In genomic region chr7:16950861-16951635, GRCm38 (mm10) we compare ENCODE assay signal across 8 mouse cellular contexts. TPM values are rescaled to one million over a fixed set of nuclear protein-coding genes. Genes with fewer than 3 reads are reported as not detected.
DNase-seq lines count a peak whose midpoint lies in the region; ATAC-seq and TF ChIP-seq lines count a peak whose summit lies in the region.

No protein-coding gene starts in this region.

- no peaks in the 10 kb centered on the region for H3K36me3 ChIP-seq in CH12.LX (replicated peaks in 1 of 2; ENCODE audit: control insufficient read depth in 1 of 2, insufficient read depth in 1 of 2, low read length in 1 of 2)
- H3K36me3 ChIP-seq in forebrain, embryonic 13.5 days (ENCODE audit: poor library complexity, severe bottlenecking), result no peaks in the 10 kb centered on the region

- peak; percentile 61 for ATAC-seq in forebrain, embryonic 13.5 days
- ATAC-seq in neutrophil, adult 5-6 weeks (ENCODE audit: extremely low read depth, insufficient number of reproducible peaks, low FRiP score, poor library complexity, severe bottlenecking), result peak; percentile 82

- in situ Hi-C loops in CH12.LX (cut with MboI; ENCODE audit: low pct_ligation_motif_present, low pct_unique_long_range_greater_than_20kb, low sequenced_read_pairs), result loop anchor here (5.0 kb wide), 2 partner anchors 46 to 116 kb away; no protein-coding TSS in a partner anchor

- H3K9ac ChIP-seq in CH12.LX (ENCODE audit: insufficient read depth, low read depth), result peak overlapping the region; percentile 54; the same call in 1 of the 2 replicates
- H3K9ac ChIP-seq in forebrain, embryonic 13.5 days, result no peak overlapping the region

- peak; percentile 93 for DNase-seq in CH12.LX (ENCODE audit: extremely low read depth)
- peak; percentile 78 for DNase-seq in c-Kit-positive CD71-negative TER-119-negative erythroid progenitor cells, embryonic 14.5 days (ENCODE audit: low read depth)
- peak; percentile 85 to 90 for DNase-seq in heart, postnatal 10 days
- peak; percentile 87 to 89 for DNase-seq in kidney, postnatal 4 days
- peak; percentile 54 for DNase-seq in lung, adult 2 months
- DNase-seq in testis, postnatal 14 days (ENCODE audit: low spot score), result peak; percentile 51

- peak overlapping the region; percentile 82 for H3K4me2 ChIP-seq in CH12.LX (ENCODE audit: insufficient read depth, low read depth, poor library complexity, severe bottlenecking)
- H3K4me2 ChIP-seq in forebrain, embryonic 13.5 days, result peak overlapping the region; percentile 24; the same call in 1 of the 2 replicates

- H3K9me3 ChIP-seq in CH12.LX (replicated peaks; ENCODE audit: low read length), result no peaks in the 10 kb centered on the region
- H3K9me3 ChIP-seq in forebrain, embryonic 13.5 days (replicated peaks), result no peaks in the 10 kb centered on the region; the same call in 1 of the 2 replicates

- peak overlapping the region; percentile 43; the same call in 1 of the 2 replicates for H3K27ac ChIP-seq in CH12.LX (ENCODE audit: insufficient read depth, low read depth)
- peak overlapping the region; percentile 66; the same call in 1 of the 2 replicates for H3K27ac ChIP-seq in forebrain, embryonic 13.5 days

- dilution Hi-C loops in CH12.LX (cut with MboI; ENCODE audit: extremely low pct_ligation_motif_present, extremely low pct_unique_long_range_greater_than_20kb, low sequenced_read_pairs), result no loop called here

- TF ChIP-seq POLR2A in CH12.LX (IDR thresholded peaks at IDR 0.05; ENCODE audit: low read depth, low read length), result peak; percentile 32; the same call in 1 of the 2 replicates
- no peak for TF ChIP-seq POLR2A in lung, adult 2 months (IDR thresholded peaks at IDR 0.05; ENCODE audit: borderline replicate concordance, extremely low read depth, low read depth, low read length)

- TF ChIP-seq RAD21 in CH12.LX (IDR thresholded peaks at IDR 0.05; ENCODE audit: low read depth, low read length), result peak; percentile 81

- TF ChIP-seq EP300 in CH12.LX (IDR thresholded peaks at IDR 0.05; ENCODE audit: low read length), result no peak

- H3K27me3 ChIP-seq in CH12.LX (replicated peaks), result peaks cover 18% of the 10 kb centered on the region
- peaks cover 34% of the 10 kb centered on the region for H3K27me3 ChIP-seq in forebrain, embryonic 13.5 days

- 26% methylated on average over 18 of the region's 18 CpGs for WGBS in forebrain, embryonic 13.5 days
- WGBS in lung, adult 2 months, result 19% methylated on average over 18 of the region's 18 CpGs

- peak overlapping the region; percentile 49 to 53 (median 50) for H3K4me3 ChIP-seq in CH12.LX (replicated peaks in 1 of 3; ENCODE audit: low read depth in 2 of 3, low read length in 2 of 3, poor library complexity in 1 of 3)
- H3K4me3 ChIP-seq in forebrain, embryonic 13.5 days, result no peak overlapping the region
- H3K4me3 ChIP-seq in lung, adult 2 months (replicated peaks; ENCODE audit: extremely low read depth, low read depth, low read length), result no peak overlapping the region

- peak; percentile 50 to 94 for TF ChIP-seq CTCF in CH12.LX (conservative IDR thresholded peaks at IDR 0.05 in 1 of 2, IDR thresholded peaks at IDR 0.05 in 1 of 2; ENCODE audit: low read depth in 2 of 2, low read length in 2 of 2)
- peak; percentile 84 for TF ChIP-seq CTCF in lung, adult 2 months (IDR thresholded peaks at IDR 0.05; ENCODE audit: insufficient read depth, low read length)

- intact Hi-C loops in heart, postnatal 10 days (cut with DNase I), result loop anchor here (1.0 to 2.0 kb wide), 4 partner anchors 19 to 115 kb away; no protein-coding TSS in a partner anchor

- H3K79me2 ChIP-seq in CH12.LX (replicated peaks; ENCODE audit: control insufficient read depth, extremely low read depth, insufficient read depth, poor library complexity, severe bottlenecking), result no peaks in the 10 kb centered on the region

- peaks cover 0 to 12% of the 10 kb centered on the region in 2 experiments; a peak in 2 of 4 replicates for H3K4me1 ChIP-seq in CH12.LX (ENCODE audit: control insufficient read depth in 1 of 2, insufficient read depth in 2 of 2)
- H3K4me1 ChIP-seq in forebrain, embryonic 13.5 days, result peaks cover 50% of the 10 kb centered on the region
- H3K4me1 ChIP-seq in lung, adult 2 months (ENCODE audit: control insufficient read depth, insufficient read depth, low read length), result peaks cover 2% of the 10 kb centered on the region; the same call in 1 of the 2 replicates

TF ChIP-seq in CH12.LX, 34 proteins besides CTCF, POLR2A, EP300 and RAD21 (continues in another document):
- TF ChIP-seq JUN (IDR thresholded peaks at IDR 0.05; ENCODE audit: insufficient read depth, low read depth, low read length), result peak; percentile 93
- TF ChIP-seq BHLHE40 (IDR thresholded peaks at IDR 0.05; ENCODE audit: low read depth, low read length), result peak; percentile 30; the same call in 1 of the 2 replicates
- TF ChIP-seq IRF4 (IDR thresholded peaks at IDR 0.05; ENCODE audit: low read depth, low read length), result peak; percentile 22; the same call in 1 of the 2 replicates
- TF ChIP-seq CHD1 (IDR thresholded peaks at IDR 0.05; ENCODE audit: low read depth, low read length), result no peak
- TF ChIP-seq ELF1 (IDR thresholded peaks at IDR 0.05; ENCODE audit: low read depth, low read length), result peak; percentile 92
- TF ChIP-seq MYC (IDR thresholded peaks at IDR 0.05; ENCODE audit: low read depth, low read length), result peak; percentile 63; the same call in 1 of the 2 replicates
- no peak for TF ChIP-seq MAZ (IDR thresholded peaks at IDR 0.05; ENCODE audit: low read depth, low read length)
- TF ChIP-seq ZNF384 (IDR thresholded peaks at IDR 0.05; ENCODE audit: low read depth, low read length), result no peak
- TF ChIP-seq CHD2 (IDR thresholded peaks at IDR 0.05; ENCODE audit: low read length), result no peak
- peak; percentile 91 for TF ChIP-seq JUND (conservative IDR thresholded peaks at IDR 0.05; ENCODE audit: low read depth, low read length)
- no peak for TF ChIP-seq MXI1 (IDR thresholded peaks at IDR 0.05; ENCODE audit: low read depth, low read length)
- TF ChIP-seq UBTF (IDR thresholded peaks at IDR 0.05; ENCODE audit: low read depth, low read length), result no peak
- no peak for TF ChIP-seq ETS1 (conservative IDR thresholded peaks at IDR 0.05; ENCODE audit: low read depth, low read length)
- no peak; the same call in 1 of the 2 replicates for TF ChIP-seq RCOR1 (conservative IDR thresholded peaks at IDR 0.05; ENCODE audit: low read depth, low read length)
- peak; percentile 34; the same call in 1 of the 2 replicates for TF ChIP-seq MEF2A (IDR thresholded peaks at IDR 0.05; ENCODE audit: borderline replicate concordance, low read depth, low read length)
- TF ChIP-seq ZMIZ1 (IDR thresholded peaks at IDR 0.05; ENCODE audit: low read depth, low read length), result no peak
- TF ChIP-seq SIN3A (IDR thresholded peaks at IDR 0.05; ENCODE audit: low read length), result 0 out of 2 replicates have a peak, but pooled peaks have one; percentile 6
- TF ChIP-seq NELFE (IDR thresholded peaks at IDR 0.05; ENCODE audit: low read depth, low read length), result no peak
- no peak for TF ChIP-seq PAX5 (IDR thresholded peaks at IDR 0.05; ENCODE audit: low read length)
- 0 out of 2 replicates have a peak, but pooled peaks have one; percentile 7 for TF ChIP-seq TBP (conservative IDR thresholded peaks at IDR 0.05; ENCODE audit: low read depth, low read length)
- TF ChIP-seq KAT2A (IDR thresholded peaks at IDR 0.05; ENCODE audit: insufficient replicate concordance, low read length), result no peak
- no peak for TF ChIP-seq ZKSCAN1 (IDR thresholded peaks at IDR 0.05; ENCODE audit: borderline replicate concordance, low read depth, low read length)
- TF ChIP-seq HCFC1 (IDR thresholded peaks at IDR 0.05; ENCODE audit: low read depth, low read length), result peak; percentile 54; the same call in 1 of the 2 replicates

RNA-seq across cellular contexts. Expression of gene Pnmal2, which starts 6.6 kb away (rescaled TPM):
- total RNA-seq in CH12.LX (2012; rRNA removed) (0.21 and 0.38 TPM in 2 replicates), CH12.LX (2014; rRNA removed) (not detected in 2 replicates)
- 0.09 TPM in 1 of 2 replicates, not detected in the other for polyA plus RNA-seq in CH12.LX (2012; ENCODE audit: insufficient read length, low read depth)
- polyA plus RNA-seq in forebrain, embryonic 13.5 days (2015; fragmentation: Nextera tagmentation; extraction: Ambion mirVana), result 59.5 and 78.0 TPM in 2 replicates
- 1 to 10 TPM; 5.0 to 5.2 TPM for total RNA-seq in heart, postnatal 10 days (2021)
- polyA plus RNA-seq in lung, adult 2 months (2012; rRNA removed), result 2.0 and 3.2 TPM in 2 replicates
- total RNA-seq in neutrophil, adult 5-6 weeks (2017), result not detected in 2 replicates

RNA-seq across cellular contexts. Expression of gene Pnmal1, which starts 8.4 kb away (rescaled TPM):
- total RNA-seq in CH12.LX (2012; rRNA removed), result 0.13 TPM in 2 replicates
- total RNA-seq in CH12.LX (2014; rRNA removed), result not detected in 2 replicates
- polyA plus RNA-seq in CH12.LX (2012; ENCODE audit: insufficient read length, low read depth), result 0.07 and 0.08 TPM in 2 replicates
- polyA plus RNA-seq in forebrain, embryonic 13.5 days (2015; fragmentation: Nextera tagmentation; extraction: Ambion mirVana), result 37.0 and 40.8 TPM in 2 replicates
- total RNA-seq in heart, postnatal 10 days (2021), result not detected
- not detected in 2 replicates for polyA plus RNA-seq in lung, adult 2 months (2012; rRNA removed)
- total RNA-seq in neutrophil, adult 5-6 weeks (2017), result 0.12 TPM in 1 of 2 replicates, not detected in the other

RNA-seq across cellular contexts. Expression of gene Calm3, which starts 27.1 kb away (rescaled TPM):
- 312 and 326 TPM in 2 replicates for total RNA-seq in CH12.LX (2012; rRNA removed)
- total RNA-seq in CH12.LX (2014; rRNA removed), result 277 and 294 TPM in 2 replicates
- polyA plus RNA-seq in CH12.LX (2012; ENCODE audit: insufficient read length, low read depth), result 623 and 775 TPM in 2 replicates
- 271 and 296 TPM in 2 replicates for polyA plus RNA-seq in forebrain, embryonic 13.5 days (2015; fragmentation: Nextera tagmentation; extraction: Ambion mirVana)
- total RNA-seq in heart, postnatal 10 days (2021), result 100 to 1,000 TPM; 252 to 262 TPM
- polyA plus RNA-seq in lung, adult 2 months (2012; rRNA removed), result 279 and 310 TPM in 2 replicates
- total RNA-seq in neutrophil, adult 5-6 weeks (2017), result 230 and 273 TPM in 2 replicates

RNA-seq across cellular contexts. Expression of gene Gm42372, which starts 31.8 kb away (rescaled TPM):
- total RNA-seq in CH12.LX (2012; rRNA removed) (0.25 and 0.47 TPM in 2 replicates), CH12.LX (2014; rRNA removed) (0.15 and 0.16 TPM in 2 replicates)
- polyA plus RNA-seq in CH12.LX (2012; ENCODE audit: insufficient read length, low read depth), result 0.61 and 0.90 TPM in 2 replicates
- 2.5 and 3.0 TPM in 2 replicates for polyA plus RNA-seq in forebrain, embryonic 13.5 days (2015; fragmentation: Nextera tagmentation; extraction: Ambion mirVana)
- under 1 TPM in 1 of 2 experiments, not detected in 1; 0.10 TPM for total RNA-seq in heart, postnatal 10 days (2021)
- polyA plus RNA-seq in lung, adult 2 months (2012; rRNA removed), result 0.03 and 0.04 TPM in 2 replicates
- 0.35 and 0.49 TPM in 2 replicates for total RNA-seq in neutrophil, adult 5-6 weeks (2017)

RNA-seq across cellular contexts. Expression of gene Ccdc8, which starts 41.5 kb away (rescaled TPM):
- total RNA-seq in CH12.LX (2012; rRNA removed) (0.04 TPM in 1 of 2 replicates, not detected in the other), CH12.LX (2014; rRNA removed) (not detected in 2 replicates)
- polyA plus RNA-seq in CH12.LX (2012; ENCODE audit: insufficient read length, low read depth), result 0.14 and 0.16 TPM in 2 replicates
- polyA plus RNA-seq in forebrain, embryonic 13.5 days (2015; fragmentation: Nextera tagmentation; extraction: Ambion mirVana), result 6.0 and 8.6 TPM in 2 replicates
- total RNA-seq in heart, postnatal 10 days (2021), result 10 to 100 TPM; 15.6 to 18.0 TPM
- 4.1 and 5.2 TPM in 2 replicates for polyA plus RNA-seq in lung, adult 2 months (2012; rRNA removed)
- not detected in 2 replicates for total RNA-seq in neutrophil, adult 5-6 weeks (2017)

Comparison
In these comparisons a context has a peak if more than half of its experiments do, and no peak if none do; other contexts are left out.
1. H3K4me3 ChIP-seq: peak in CH12.LX (3 of 3); none in forebrain, embryonic 13.5 days (single experiment) and lung, adult 2 months (single experiment).
2. Peak in every context shown above with its lines, with median percentiles within 50 percentile points of each other: DNase-seq.